Mouse (Mus musculus) left cerebral cortex, postnatal 10 days (tissue): ENCODE measurements around the gene Sec11a. TPM values are rescaled to one million over a fixed set of nuclear protein-coding genes. Genes with fewer than 3 reads are reported as not detected.
"Not testable (repeated sequence)": the region's sequence is repeated elsewhere in the genome, so short reads cannot be mapped to it uniquely, and the experiment has no call there.

ENCODE experiments used
- DNase-seq, 2 experiments: peaks; one replicate each; pipeline ENCODE4 v3.0.0; 2021 to 2022; ENCODE audit warnings: low spot score in 2 of 2, mixed read lengths in 1 of 2; ENCODE audit errors: extremely low spot score in 1 of 2
- intact Hi-C: fragments of 180-260 bp; cut with DNase I; formaldehyde crosslinking; loops from one replicate; pipeline ENCODE4 v1.15.1; 2025
- total RNA-seq, 2 experiments: library from RNA; stranded (reverse); gene quantifications; 2 replicates each; pipeline ENCODE4 v1.2.3; 2021

Gene Sec11a
- total RNA-seq, result 10 to 100 TPM; 57.5 to 61.8 TPM

- DNase-seq, result peak; percentile 93 to 95
- intact Hi-C loops, result no loop called here
Measured at GRCm38 (mm10) chr7:80947445-80948350, at the start of gene Sec11a. Gene Sec11a, minus strand, starts transcription at chr7:80947780.

GRCm38 (mm10) chr7:80995266-80996146, 47.9 kb upstream of the Sec11a start:
- intact Hi-C loops, result no loop called here

GRCm38 (mm10) chr7:80994663-80995005, 47.1 kb upstream of the Sec11a start:
- intact Hi-C loops, result no loop called here
- DNase-seq, result no peak

More at GRCm38 (mm10) chr7:80995266-80996146, 47.9 kb upstream of the Sec11a start:
- DNase-seq, result no peak

- peak in 1 of 2 experiments; percentile 78 for DNase-seq
- intact Hi-C loops, result no loop called here
Measured at GRCm38 (mm10) chr7:80993834-80994662, 46.5 kb upstream of the Sec11a start.

GRCm38 (mm10) chr7:80992980-80993833, 45.6 kb upstream of the Sec11a start, which contains the start of gene Zfp592:
Gene Zfp592, plus strand, starts transcription at chr7:80993681.
- intact Hi-C loops, result no loop called here
- DNase-seq, result peak; percentile 45 to 91

GRCm38 (mm10) chr7:80992631-80992979, 45.0 kb upstream of the Sec11a start:
- no peak for DNase-seq
- intact Hi-C loops, result no loop called here

GRCm38 (mm10) chr7:80992063-80992462, 44.5 kb upstream of the Sec11a start:
- intact Hi-C loops, result no loop called here
- no peak for DNase-seq

- no peak for DNase-seq
- intact Hi-C loops, result no loop called here
Measured at GRCm38 (mm10) chr7:80991589-80991988, 44.0 kb upstream of the Sec11a start.

GRCm38 (mm10) chr7:80990276-80990675, 42.7 kb upstream of the Sec11a start:
- no peak for DNase-seq
- intact Hi-C loops, result no loop called here

- no peak for DNase-seq
- intact Hi-C loops, result loop anchor here (5.0 kb wide), 1 partner anchor 84 kb away; no protein-coding TSS in a partner anchor
Measured at GRCm38 (mm10) chr7:80987805-80988625, 40.4 kb upstream of the Sec11a start.

- no peak for DNase-seq
- intact Hi-C loops, result loop anchor here (5.0 kb wide), 1 partner anchor 86 kb away; no protein-coding TSS in a partner anchor
Measured at GRCm38 (mm10) chr7:80986458-80987187, 39.0 kb upstream of the Sec11a start.

GRCm38 (mm10) chr7:80980566-80980965, 33.0 kb upstream of the Sec11a start:
- intact Hi-C loops, result no loop called here
- DNase-seq, result no peak

GRCm38 (mm10) chr7:80973638-80974015, 26.0 kb upstream of the Sec11a start:
- intact Hi-C loops, DNase-seq: not testable (repeated sequence)

GRCm38 (mm10) chr7:80972920-80973637, 25.5 kb upstream of the Sec11a start:
- DNase-seq, intact Hi-C loops: not testable (repeated sequence)

- intact Hi-C loops, result no loop called here
- DNase-seq, result no peak
Measured at GRCm38 (mm10) chr7:80972082-80972481, 24.5 kb upstream of the Sec11a start.

- intact Hi-C loops, result no loop called here
- DNase-seq, result no peak
Measured at GRCm38 (mm10) chr7:80971419-80971818, 23.8 kb upstream of the Sec11a start.
